Mouse (Mus musculus) stomach, postnatal 0 days (tissue): ENCODE results near the gene Stat1. TPM values are rescaled to one million over a fixed set of nuclear protein-coding genes. Genes with fewer than 3 reads are reported as not detected.

ENCODE experiments used
- ATAC-seq: fragments of 200-750 bp; cut with Nextera tagmentation; 2 replicates; pipeline ENCODE4 v1.8.0; 2017; ENCODE audit not compliant: low FRiP score, low TSS enrichment
- DNase-seq: peaks from one replicate; pipeline ENCODE4 v3.0.0-alpha.2; 2016; ENCODE audit warnings: low spot score
- H3K27ac ChIP-seq: fragments of 300-500 bp; sonication (generic); replicated peaks from 2 replicates; pipeline ENCODE4 v1.5.1; 2014; ENCODE audit warnings: mild to moderate bottlenecking, control low read depth
- H3K27me3 ChIP-seq: fragments of 300-500 bp; sonication (generic); 2 replicates; pipeline ENCODE4 v1.6.1; 2014; ENCODE audit warnings: low read length; ENCODE audit not compliant: control insufficient read depth, insufficient read depth
- H3K36me3 ChIP-seq: fragments of 300-500 bp; sonication (generic); 2 replicates; pipeline ENCODE4 v1.6.1; 2014; ENCODE audit warnings: low read length, mixed read lengths; ENCODE audit not compliant: control insufficient read depth, insufficient read depth
- H3K4me1 ChIP-seq: fragments of 300-500 bp; sonication (generic); replicated peaks from 2 replicates; pipeline ENCODE4 v1.6.1; 2014; ENCODE audit warnings: antibody characterized with exemption; ENCODE audit not compliant: control insufficient read depth, insufficient read depth
- H3K4me2 ChIP-seq: fragments of 300-500 bp; sonication (generic); replicated peaks from 2 replicates; pipeline ENCODE4 v1.6.1; 2014; ENCODE audit warnings: low read depth, mild to moderate bottlenecking, control low read depth, moderate library complexity
- H3K4me3 ChIP-seq: fragments of 300-500 bp; sonication (generic); 2 replicates; pipeline ENCODE4 v1.5.1; 2014; ENCODE audit warnings: low read depth, low read length, control low read depth
- H3K9ac ChIP-seq: fragments of 300-500 bp; sonication (generic); 2 replicates; pipeline ENCODE4 v1.6.1; 2014; ENCODE audit warnings: mild to moderate bottlenecking, low read length, control low read depth, mixed read lengths
- H3K9me3 ChIP-seq: fragments of 300-500 bp; sonication (generic); 2 replicates; pipeline ENCODE4 v1.6.1; 2016; ENCODE audit warnings: low read length; ENCODE audit not compliant: control insufficient read depth
- CTCF ChIP-seq: IDR thresholded peaks from 2 replicates; pipeline ENCODE4 v1.5.1; 2016; ENCODE audit warnings: antibody characterized with exemption, low read depth, mild to moderate bottlenecking, moderate library complexity
- EP300 ChIP-seq: optimal IDR thresholded peaks from 2 replicates; pipeline ENCODE3; 2016; ENCODE audit warnings: antibody characterized with exemption
- WGBS: fragments of 180-500 bp; shearing (Covaris S2); extraction: QIAGEN DNeasy Blood & Tissue Kit; methylation state at CpG from one replicate; pipeline ENCODE4 v1.1.7; 2014; 5-methylcytosine and 5-hydroxymethylcytosine counted together
- polyA plus RNA-seq: library from polyadenylated mRNA; unstranded; fragments of >200 nt; fragmentation: Nextera tagmentation; extraction: Ambion mirVana; gene quantifications from 2 replicates; pipeline ENCODE4 v1.2.1, GENCODE M21; 2015

Gene Stat1
- polyA plus RNA-seq, result 22.2 and 24.0 TPM in 2 replicates

DNA sequence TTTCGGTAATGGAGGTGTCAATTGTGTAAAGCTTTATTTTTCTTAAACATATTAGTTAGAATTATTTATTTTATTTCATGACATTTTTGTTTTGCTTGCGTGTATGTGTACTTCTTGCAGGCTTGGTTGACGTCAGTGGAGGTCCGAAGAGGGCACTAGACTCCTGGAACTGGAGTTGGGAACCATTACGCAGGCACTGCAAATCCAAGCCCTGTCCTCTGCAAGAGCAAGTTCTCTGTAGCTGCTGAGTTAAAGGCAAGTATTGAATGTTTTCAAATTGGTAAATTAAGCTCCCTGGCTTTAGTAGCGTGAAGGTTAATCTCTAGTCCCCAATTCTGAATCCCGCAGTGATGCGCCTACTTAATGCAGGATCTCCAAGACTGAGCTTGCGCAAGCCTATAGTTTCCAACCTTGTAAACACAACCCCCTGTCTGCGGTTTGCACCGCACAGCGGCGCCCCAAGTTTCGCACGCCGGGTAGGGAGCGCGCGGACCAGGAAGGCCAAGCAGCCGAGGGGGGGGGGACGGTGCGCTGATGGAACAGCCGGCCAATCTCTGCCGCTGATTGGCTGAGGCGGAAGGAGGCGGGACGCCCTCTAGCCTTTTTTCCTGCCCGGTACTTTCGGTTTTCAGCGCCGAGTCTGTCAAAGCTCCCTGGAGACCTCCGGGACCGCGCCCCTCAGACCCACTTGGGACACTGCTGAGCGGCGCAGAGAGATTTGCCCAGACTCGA is at the start of gene Stat1:
TSS of gene Stat1 (plus strand) at position 581 of the 732 bp plus-strand sequence.
- no peaks in the 10 kb centered on the region for H3K9me3 ChIP-seq
- 0 out of 2 replicates have a peak, but pooled peaks cover 4% of the 10 kb centered on the region for H3K36me3 ChIP-seq
- peak within 1 kb of the TSS; percentile 77 for H3K4me2 ChIP-seq
- 3% methylated on average over 37 of the region's 37 CpGs for WGBS
- DNase-seq, result peak; percentile 97
- H3K27me3 ChIP-seq, result no peaks in the 10 kb centered on the region
- peak within 1 kb of the TSS; percentile 81 for H3K4me3 ChIP-seq
- peak within 1 kb of the TSS; percentile 84 for H3K27ac ChIP-seq
- TF ChIP-seq EP300 (no peak), CTCF (peak; percentile 60)
- H3K9ac ChIP-seq, result peak within 1 kb of the TSS; percentile 84
- ATAC-seq, result peak; percentile 96
- H3K4me1 ChIP-seq, result no peaks in the 10 kb centered on the region

DNA sequence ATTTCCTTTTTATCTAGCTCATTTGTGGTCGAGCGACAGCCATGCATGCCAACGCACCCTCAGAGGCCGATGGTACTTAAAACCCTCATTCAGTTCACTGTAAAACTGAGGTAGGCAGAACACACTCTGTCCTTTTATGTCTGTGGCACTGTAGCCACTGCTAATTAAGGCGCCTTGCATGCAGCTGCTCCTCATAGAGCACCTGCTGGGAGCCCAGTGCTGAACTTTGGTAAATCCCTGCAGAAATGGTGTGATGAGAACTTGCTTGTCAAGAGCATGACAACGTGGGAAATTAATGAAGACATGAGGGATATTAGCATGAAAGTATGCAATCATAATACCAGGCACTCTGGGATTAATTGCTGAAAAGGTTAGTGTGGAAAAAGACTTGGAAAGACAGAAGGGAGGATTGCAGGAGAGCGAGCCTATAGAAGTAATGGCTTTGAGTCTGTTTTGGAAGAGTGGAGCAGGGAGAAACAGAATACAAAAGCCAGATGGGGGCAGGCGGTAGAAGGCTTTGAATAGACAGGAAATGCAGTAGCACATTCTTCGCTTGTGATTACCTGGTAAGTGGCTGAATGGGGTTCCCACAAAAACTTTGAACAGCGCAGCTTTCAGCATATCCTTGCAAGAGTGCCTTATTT is 39.4 kb upstream of the Stat1 start:
- TF ChIP-seq CTCF (no peak), EP300 (no peak)
- no peaks in the 10 kb centered on the region for H3K27me3 ChIP-seq
- no peak for DNase-seq
- H3K4me3 ChIP-seq, result no peak overlapping the region
- no peak overlapping the region for H3K4me2 ChIP-seq
- H3K27ac ChIP-seq, result no peak overlapping the region
- no peak overlapping the region for H3K9ac ChIP-seq
- H3K9me3 ChIP-seq, result no peaks in the 10 kb centered on the region
- H3K4me1 ChIP-seq, result no peaks in the 10 kb centered on the region
- H3K36me3 ChIP-seq, result no peaks in the 10 kb centered on the region
- 38% methylated on average over 10 of the region's 10 CpGs for WGBS
- no peak for ATAC-seq

DNA sequence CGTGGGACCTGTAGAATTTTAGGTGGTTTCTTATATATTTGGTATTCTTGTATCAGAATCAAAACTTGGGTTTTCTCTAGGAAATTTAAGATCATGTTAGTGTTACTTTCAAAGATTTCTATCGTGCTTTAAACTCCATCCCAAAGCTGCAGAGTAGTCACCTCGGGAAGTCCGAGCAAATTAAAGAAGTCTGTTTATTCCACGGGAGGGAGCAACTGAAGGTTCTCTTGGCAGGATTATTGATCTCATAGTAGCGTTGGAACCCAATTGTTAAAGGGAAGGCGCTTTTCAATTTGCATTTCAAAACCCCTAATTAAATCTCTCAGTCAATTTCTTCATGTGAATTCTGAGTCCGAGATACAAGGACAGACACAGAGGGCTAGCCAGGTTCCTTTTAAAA is 38.9 kb upstream of the Stat1 start:
- TF ChIP-seq EP300 (no peak), CTCF (no peak)
- Histone ChIP-seq H3K9ac (no peak overlapping the region), H3K4me2 (no peak overlapping the region), H3K27ac (no peak overlapping the region), H3K4me1 (no peaks in the 10 kb centered on the region), H3K9me3 (no peaks in the 10 kb centered on the region), H3K36me3 (no peaks in the 10 kb centered on the region), H3K4me3 (no peak overlapping the region), H3K27me3 (no peaks in the 10 kb centered on the region)
- DNase-seq, result no peak
- 34% methylated on average over 8 of the region's 8 CpGs for WGBS
- no peak for ATAC-seq

DNA sequence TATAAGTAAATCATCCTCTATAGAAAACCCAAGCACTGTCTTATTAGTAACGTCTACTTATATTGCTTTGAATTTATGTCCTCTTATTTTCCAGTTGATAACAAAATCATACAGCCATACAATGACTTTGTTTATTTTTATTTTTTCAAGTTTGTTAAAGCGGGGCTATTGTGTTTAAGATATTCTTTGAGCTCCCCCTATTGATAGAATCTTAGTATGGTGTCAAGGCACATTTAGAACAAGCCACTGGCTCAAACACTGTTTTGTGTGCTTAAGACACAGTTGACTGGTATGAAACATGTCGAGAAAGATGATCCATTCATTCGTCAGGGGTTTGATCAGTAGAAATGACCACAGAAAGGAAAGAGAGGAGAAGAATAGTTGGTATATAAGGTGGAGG is 33.0 kb upstream of the Stat1 start:
- ATAC-seq, result no peak

DNA sequence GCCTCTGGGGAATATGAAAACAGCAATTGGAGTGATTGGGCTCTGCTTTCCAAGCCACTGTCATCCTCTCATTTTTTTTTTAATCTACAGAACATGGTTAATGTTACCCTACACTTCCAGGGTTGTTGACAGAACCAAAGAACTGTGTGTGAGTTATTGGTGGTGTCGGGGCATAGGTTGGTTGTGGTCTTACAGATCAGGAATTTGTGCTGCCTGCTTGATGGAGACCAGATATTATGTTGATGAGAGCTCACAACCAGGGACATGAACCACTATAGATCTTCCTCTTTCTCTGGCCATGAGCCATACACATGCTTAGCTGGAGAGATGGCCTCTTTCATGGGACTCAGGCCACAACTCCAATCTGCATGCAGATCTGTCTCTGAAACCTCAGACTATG is 32.1 kb upstream of the Stat1 start:
- H3K4me3 ChIP-seq, result no peak overlapping the region
- no peaks in the 10 kb centered on the region for H3K36me3 ChIP-seq
- no peak for DNase-seq
- no peaks in the 10 kb centered on the region for H3K27me3 ChIP-seq
- 83% methylated on average over 1 of the region's 1 CpGs for WGBS
- no peaks in the 10 kb centered on the region for H3K4me1 ChIP-seq
- H3K9ac ChIP-seq, result no peak overlapping the region
- H3K9me3 ChIP-seq, result no peaks in the 10 kb centered on the region
- H3K4me2 ChIP-seq, result no peak overlapping the region
- no peak overlapping the region for H3K27ac ChIP-seq
- ATAC-seq, result no peak
- TF ChIP-seq EP300 (no peak), CTCF (no peak)

More for the DNA sequence above, 33.0 kb upstream of the Stat1 start:
- Histone ChIP-seq H3K9ac (no peak overlapping the region), H3K4me2 (no peak overlapping the region), H3K36me3 (no peaks in the 10 kb centered on the region), H3K27ac (no peak overlapping the region), H3K4me3 (no peak overlapping the region), H3K27me3 (no peaks in the 10 kb centered on the region), H3K4me1 (no peaks in the 10 kb centered on the region), H3K9me3 (no peaks in the 10 kb centered on the region)
- no peak for TF ChIP-seq EP300
- TF ChIP-seq CTCF, result peak; percentile 63
- no peak for DNase-seq
- WGBS, result 18% methylated on average over 4 of the region's 4 CpGs

DNA sequence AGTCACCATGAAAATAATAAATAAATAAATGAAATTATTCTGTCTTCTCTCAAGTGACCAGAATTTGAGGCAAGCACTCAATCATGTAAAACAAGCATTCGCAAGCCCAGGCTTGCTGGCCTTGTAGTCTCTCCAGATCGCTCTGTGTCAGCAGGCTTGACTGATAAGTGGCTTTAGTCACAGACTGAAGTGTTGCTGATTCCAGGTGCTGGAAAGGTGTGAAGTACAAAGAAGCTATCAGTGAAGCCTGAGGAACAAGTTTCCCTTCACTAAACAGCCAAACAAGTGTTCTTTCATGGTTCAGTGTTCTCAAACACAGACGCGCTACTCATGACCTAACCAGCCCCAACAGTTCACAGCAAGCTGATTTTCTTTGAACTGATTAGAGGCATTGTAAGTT is 30.6 kb upstream of the Stat1 start:
- TF ChIP-seq EP300, result no peak
- no peak for TF ChIP-seq CTCF
- Histone ChIP-seq H3K4me2 (no peak overlapping the region), H3K36me3 (no peaks in the 10 kb centered on the region), H3K27me3 (no peaks in the 10 kb centered on the region), H3K9me3 (no peaks in the 10 kb centered on the region), H3K4me3 (no peak overlapping the region), H3K27ac (no peak overlapping the region), H3K9ac (no peak overlapping the region), H3K4me1 (no peaks in the 10 kb centered on the region)
- WGBS, result 55% methylated on average over 4 of the region's 4 CpGs
- DNase-seq (peak; percentile 22), ATAC-seq (peak; percentile 76)
